Mouse (Mus musculus): Measurements from ENCODE around the gene Srpk1.

Srpk1 gene

GRCm38 (mm10) chr17:28622300-28622759 lies at the start of gene Srpk1:
TSS of gene Srpk1 (minus strand) at chr17:28622709.
- peak; percentile 90 for DNase-seq

GRCm38 (mm10) chr17:28659564-28659963 lies 37.1 kb upstream of the Srpk1 start:
- DNase-seq = no peak

GRCm38 (mm10) chr17:28657936-28658335 lies 35.4 kb upstream of the Srpk1 start:
- no peak for DNase-seq

- DNase-seq = no peak
These were observed 27.8 kb upstream of the Srpk1 start for GRCm38 (mm10) chr17:28650268-28650667.

GRCm38 (mm10) chr17:28648607-28649370 lies 26.3 kb upstream of the Srpk1 start:
- peak; percentile 71 for DNase-seq

GRCm38 (mm10) chr17:28646221-28646620 lies 23.7 kb upstream of the Srpk1 start:
- DNase-seq = no peak

GRCm38 (mm10) chr17:28644112-28644511 lies 21.6 kb upstream of the Srpk1 start:
- DNase-seq = no peak

- no peak for DNase-seq
These were observed 21.2 kb upstream of the Srpk1 start for GRCm38 (mm10) chr17:28643697-28644096.

- no peak for DNase-seq
These were observed 17.6 kb upstream of the Srpk1 start for GRCm38 (mm10) chr17:28640113-28640512.

GRCm38 (mm10) chr17:28637711-28638690 lies 15.5 kb upstream of the Srpk1 start:
- peak; percentile 73 for DNase-seq

GRCm38 (mm10) chr17:28635842-28636241 lies 13.3 kb upstream of the Srpk1 start:
- no peak for DNase-seq

- no peak for DNase-seq
These were observed 6.6 kb upstream of the Srpk1 start for GRCm38 (mm10) chr17:28629125-28629524.

GRCm38 (mm10) chr17:28628248-28629124 lies 6.0 kb upstream of the Srpk1 start:
- no peak for DNase-seq

GRCm38 (mm10) chr17:28626937-28627336 lies 4.4 kb upstream of the Srpk1 start:
- DNase-seq = no peak

GRCm38 (mm10) chr17:28625327-28625726 lies 2.8 kb upstream of the Srpk1 start:
- no peak for DNase-seq

- no peak for DNase-seq
These were observed 2.3 kb upstream of the Srpk1 start for GRCm38 (mm10) chr17:28624841-28625240.

GRCm38 (mm10) chr17:28621381-28622299 lies 869 bp downstream of the Srpk1 start:
- peak; percentile 56 for DNase-seq

- DNase-seq = no peak
These were observed 3.7 kb downstream of the Srpk1 start for GRCm38 (mm10) chr17:28618775-28619174.

- DNase-seq = no peak
These were observed 4.4 kb downstream of the Srpk1 start for GRCm38 (mm10) chr17:28618124-28618523.

GRCm38 (mm10) chr17:28617636-28618035 lies 4.9 kb downstream of the Srpk1 start:
- no peak for DNase-seq

- DNase-seq = no peak
These were observed 7.2 kb downstream of the Srpk1 start for GRCm38 (mm10) chr17:28615332-28615731.

Measured in right cerebral cortex, postnatal 14 days (tissue).